Mouse (Mus musculus) liver, embryonic 13.5 days (tissue): ENCODE measurements around the gene AC170998.1. TPM values are rescaled to one million over a fixed set of nuclear protein-coding genes. Genes with fewer than 3 reads are reported as not detected.

Source experiments
- ATAC-seq: fragments of 200-750 bp; cut with Nextera tagmentation; 2 replicates; pipeline ENCODE4 v1.8.0; 2017; ENCODE audit warnings: low read depth, mild to moderate bottlenecking, moderate number of reproducible peaks, moderate library complexity
- DNase-seq: peaks from one replicate; pipeline ENCODE4 v3.0.0; 2022
- H3K27ac ChIP-seq: fragments of 300-500 bp; sonication (generic); 2 replicates; pipeline ENCODE4 v1.5.1; 2015; ENCODE audit warnings: moderate library complexity, mild to moderate bottlenecking, inconsistent platforms
- H3K27me3 ChIP-seq: fragments of 300-500 bp; sonication (generic); 2 replicates; pipeline ENCODE4 v1.6.1; 2015; ENCODE audit warnings: mild to moderate bottlenecking, inconsistent platforms
- H3K36me3 ChIP-seq: fragments of 300-500 bp; sonication (generic); 2 replicates; pipeline ENCODE4 v1.6.1; 2015; ENCODE audit warnings: mild to moderate bottlenecking, inconsistent platforms
- H3K4me1 ChIP-seq: fragments of 300-500 bp; sonication (generic); replicated peaks from 2 replicates; pipeline ENCODE4 v1.6.1; 2015; ENCODE audit warnings: inconsistent platforms
- H3K4me2 ChIP-seq: fragments of 300-500 bp; sonication (generic); 2 replicates; pipeline ENCODE4 v1.6.1; 2015; ENCODE audit warnings: inconsistent platforms, mild to moderate bottlenecking, moderate library complexity
- H3K4me3 ChIP-seq: fragments of 300-500 bp; sonication (generic); replicated peaks from 2 replicates; pipeline ENCODE4 v1.5.1; 2015; ENCODE audit warnings: mild to moderate bottlenecking, inconsistent platforms
- H3K9ac ChIP-seq: fragments of 300-500 bp; sonication (generic); 2 replicates; pipeline ENCODE4 v1.6.1; 2015; ENCODE audit warnings: mild to moderate bottlenecking, inconsistent platforms
- H3K9me3 ChIP-seq: fragments of 300-500 bp; sonication (generic); replicated peaks from 2 replicates; pipeline ENCODE4 v1.6.1; 2016; ENCODE audit warnings: inconsistent platforms
- WGBS: fragments of 180-500 bp; shearing (Covaris S2); methylation state at CpG from one replicate; pipeline ENCODE4 v1.1.7; 2015; ENCODE audit not compliant: insufficient replicate concordance; 5-methylcytosine and 5-hydroxymethylcytosine counted together
- polyA plus RNA-seq: library from polyadenylated mRNA; unstranded; fragments of >200 nt; fragmentation: Nextera tagmentation; extraction: Ambion mirVana; gene quantifications from 2 replicates; pipeline ENCODE4 v1.2.1, GENCODE M21; 2015

AC170998.1 gene
- polyA plus RNA-seq: 0.75 and 1.2 TPM in 2 replicates

DNA sequence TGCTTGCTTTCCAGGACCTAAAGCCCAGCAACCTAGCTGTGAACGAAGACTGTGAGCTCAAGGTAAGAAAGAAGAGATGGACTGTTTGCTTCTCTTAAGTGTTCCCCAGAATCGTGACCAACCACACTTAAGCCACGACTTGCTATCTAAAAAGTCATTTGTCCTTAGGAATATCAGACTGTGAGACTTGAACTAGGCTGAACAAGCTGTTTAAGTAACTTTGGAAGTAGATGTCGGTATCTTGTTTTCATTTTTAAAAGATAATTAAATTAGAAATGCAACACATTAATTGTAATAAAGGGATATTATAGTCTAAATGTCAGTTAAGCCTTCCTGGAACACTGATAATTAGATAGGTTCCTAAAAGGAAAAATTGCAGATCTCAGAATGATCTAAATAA is at the start of gene AC170998.1:
TSS of gene AC170998.1 (plus strand) at position 301 of the 400 bp plus-strand sequence.
- Histone ChIP-seq H3K4me2 (no peak within 1 kb of the TSS), H3K27ac (no peak within 1 kb of the TSS), H3K9me3 (no peaks in the 10 kb centered on the region), H3K9ac (no peak within 1 kb of the TSS), H3K27me3 (no peaks in the 10 kb centered on the region), H3K36me3 (peaks cover 97% of the 10 kb centered on the region), H3K4me3 (no peak within 1 kb of the TSS), H3K4me1 (no peaks in the 10 kb centered on the region)
- DNase-seq (no peak), ATAC-seq (no peak)
- 81% methylated on average over 4 of the region's 4 CpGs for WGBS

GRCm38 (mm10) chr17:28682311-28683084 is 43.4 kb upstream of the AC170998.1 start:
- no peak overlapping the region for H3K4me2 ChIP-seq
- no peaks in the 10 kb centered on the region for H3K36me3 ChIP-seq
- DNase-seq (no peak), ATAC-seq (peak; percentile 49)
- H3K9me3 ChIP-seq: no peaks in the 10 kb centered on the region
- H3K27me3 ChIP-seq: no peaks in the 10 kb centered on the region
- no peak overlapping the region for H3K9ac ChIP-seq
- H3K4me3 ChIP-seq: no peak overlapping the region
- H3K27ac ChIP-seq: peak overlapping the region; percentile 72
- 64% methylated on average over 13 of the region's 13 CpGs for WGBS
- H3K4me1 ChIP-seq: peaks cover 16% of the 10 kb centered on the region; the same call in 1 of the 2 replicates

GRCm38 (mm10) chr17:28683601-28684000 is 42.3 kb upstream of the AC170998.1 start:
- Histone ChIP-seq H3K4me3 (no peak overlapping the region), H3K4me1 (peaks cover 16% of the 10 kb centered on the region; the same call in 1 of the 2 replicates), H3K36me3 (no peaks in the 10 kb centered on the region), H3K9ac (no peak overlapping the region), H3K27me3 (no peaks in the 10 kb centered on the region), H3K27ac (peak overlapping the region; percentile 72; the same call in 1 of the 2 replicates), H3K4me2 (no peak overlapping the region), H3K9me3 (no peaks in the 10 kb centered on the region)
- DNase-seq (no peak), ATAC-seq (no peak)
- WGBS: 57% methylated on average over 1 of the region's 1 CpGs

DNA sequence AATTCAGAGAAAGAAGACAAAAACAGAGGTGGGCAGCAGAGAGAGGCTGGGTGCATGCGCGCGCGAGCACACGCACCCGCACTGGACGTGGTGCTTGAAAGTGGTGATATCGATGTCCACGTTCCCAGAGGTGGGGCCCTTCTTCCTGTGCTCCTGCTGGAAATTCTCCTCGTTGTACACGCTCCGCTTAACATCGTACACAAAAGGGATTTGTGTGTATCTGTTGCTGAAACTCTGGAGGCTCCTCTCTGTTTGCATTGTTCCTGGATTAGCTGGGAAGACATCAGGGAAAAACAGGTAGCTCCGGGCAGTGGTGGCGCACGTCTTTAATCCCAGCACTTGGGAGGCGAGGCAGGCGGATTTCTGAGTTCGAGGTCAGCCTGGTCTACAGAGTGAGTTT is 41.3 kb upstream of the AC170998.1 start:
- ATAC-seq: no peak
- no peak overlapping the region for H3K9ac ChIP-seq
- H3K4me3 ChIP-seq: no peak overlapping the region
- peaks cover 23% of the 10 kb centered on the region for H3K4me1 ChIP-seq
- H3K9me3 ChIP-seq: no peaks in the 10 kb centered on the region
- H3K27me3 ChIP-seq: no peaks in the 10 kb centered on the region
- no peak overlapping the region for H3K27ac ChIP-seq
- no peak for DNase-seq
- 76% methylated on average over 19 of the region's 19 CpGs for WGBS
- no peaks in the 10 kb centered on the region for H3K36me3 ChIP-seq
- H3K4me2 ChIP-seq: no peak overlapping the region

- no peak overlapping the region for H3K27ac ChIP-seq
- peaks cover 34% of the 10 kb centered on the region for H3K4me1 ChIP-seq
- DNase-seq (no peak), ATAC-seq (no peak)
- H3K4me3 ChIP-seq: no peak overlapping the region
- no peak overlapping the region for H3K4me2 ChIP-seq
- H3K36me3 ChIP-seq: no peaks in the 10 kb centered on the region
- H3K27me3 ChIP-seq: no peaks in the 10 kb centered on the region
- H3K9ac ChIP-seq: no peak overlapping the region
- H3K9me3 ChIP-seq: no peaks in the 10 kb centered on the region
- WGBS: 18% methylated on average over 4 of the region's 4 CpGs
Measured at GRCm38 (mm10) chr17:28687354-28687753, 38.5 kb upstream of the AC170998.1 start.

GRCm38 (mm10) chr17:28689586-28690283 is 36.1 kb upstream of the AC170998.1 start, which contains the start of gene Slc26a8:
TSS of gene Slc26a8 (minus strand) at chr17:28690233.
- DNase-seq (peak; percentile 39), ATAC-seq (no peak)
- 9% methylated on average over 40 of the region's 40 CpGs for WGBS
- Histone ChIP-seq H3K9ac (peak within 1 kb of the TSS; percentile 79), H3K4me2 (peak within 1 kb of the TSS; percentile 90), H3K27me3 (no peaks in the 10 kb centered on the region), H3K4me3 (peak within 1 kb of the TSS; percentile 100), H3K36me3 (0 out of 2 replicates have a peak, but pooled peaks cover 9% of the 10 kb centered on the region), H3K4me1 (peaks cover 47% of the 10 kb centered on the region), H3K27ac (peak within 1 kb of the TSS; percentile 93), H3K9me3 (no peaks in the 10 kb centered on the region)

GRCm38 (mm10) chr17:28690776-28691686 is 34.9 kb upstream of the AC170998.1 start, which contains the start of gene Mapk14:
TSS of gene Mapk14 (plus strand) at chr17:28691329.
- ATAC-seq (peak; percentile 91), DNase-seq (peak; percentile 100)
- H3K36me3 ChIP-seq: peaks cover 11% of the 10 kb centered on the region; the same call in 1 of the 2 replicates
- peak within 1 kb of the TSS; percentile 93 for H3K27ac ChIP-seq
- under 1% methylated on average over 79 of the region's 86 CpGs for WGBS
- H3K4me2 ChIP-seq: peak within 1 kb of the TSS; percentile 90
- no peaks in the 10 kb centered on the region for H3K9me3 ChIP-seq
- H3K4me3 ChIP-seq: peak within 1 kb of the TSS; percentile 100
- H3K9ac ChIP-seq: peak within 1 kb of the TSS; percentile 98
- H3K27me3 ChIP-seq: no peaks in the 10 kb centered on the region
- peaks cover 59% of the 10 kb centered on the region for H3K4me1 ChIP-seq

DNA sequence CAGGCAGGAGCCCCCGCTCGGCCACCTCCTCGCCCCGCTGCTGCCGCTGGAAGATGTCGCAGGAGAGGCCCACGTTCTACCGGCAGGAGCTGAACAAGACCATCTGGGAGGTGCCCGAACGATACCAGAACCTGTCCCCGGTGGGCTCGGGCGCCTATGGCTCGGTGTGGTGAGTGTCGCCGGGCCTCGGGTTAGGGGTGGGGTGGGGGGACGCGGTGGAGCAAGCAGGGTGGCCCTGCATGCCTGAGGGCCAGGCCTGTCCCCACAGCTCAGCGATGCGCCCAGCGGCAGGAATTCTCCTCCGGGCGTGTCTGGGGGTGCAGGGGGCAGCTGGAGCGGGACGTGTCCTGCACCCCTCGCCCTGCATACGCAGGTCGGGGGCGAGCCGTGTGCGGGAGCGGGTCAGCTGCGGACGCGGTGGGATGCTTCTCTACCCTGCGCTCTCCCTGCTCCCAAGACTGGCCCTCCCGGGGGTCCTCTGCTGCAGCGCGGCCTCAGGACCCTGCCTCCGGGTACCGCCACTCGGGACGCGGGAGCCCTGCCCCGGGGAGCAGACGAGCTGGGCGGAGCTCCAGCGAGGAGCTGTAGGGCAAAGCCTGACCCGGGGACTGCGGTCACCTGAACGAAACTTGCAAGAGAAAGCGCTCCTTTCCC is 34.1 kb upstream of the AC170998.1 start:
- peak overlapping the region; percentile 82 for H3K4me2 ChIP-seq
- WGBS: under 1% methylated on average over 53 of the region's 53 CpGs
- peak overlapping the region; percentile 100 for H3K4me3 ChIP-seq
- H3K27ac ChIP-seq: peak overlapping the region; percentile 93
- H3K9me3 ChIP-seq: no peaks in the 10 kb centered on the region
- H3K36me3 ChIP-seq: peaks cover 13% of the 10 kb centered on the region; the same call in 1 of the 2 replicates
- H3K27me3 ChIP-seq: no peaks in the 10 kb centered on the region
- DNase-seq (peak; percentile 66), ATAC-seq (peak; percentile 53)
- peaks cover 65% of the 10 kb centered on the region for H3K4me1 ChIP-seq
- H3K9ac ChIP-seq: peak overlapping the region; percentile 98

GRCm38 (mm10) chr17:28692341-28692710 is 33.6 kb upstream of the AC170998.1 start:
- ATAC-seq (0 out of 2 replicates have a peak, but pooled peaks have one; percentile 21), DNase-seq (peak; percentile 61)
- under 1% methylated on average over 18 of the region's 18 CpGs for WGBS
- Histone ChIP-seq H3K27me3 (no peaks in the 10 kb centered on the region), H3K36me3 (peaks cover 13% of the 10 kb centered on the region; the same call in 1 of the 2 replicates), H3K9ac (peak overlapping the region; percentile 98), H3K4me2 (peak overlapping the region; percentile 82), H3K4me1 (peaks cover 65% of the 10 kb centered on the region), H3K4me3 (peak overlapping the region; percentile 100), H3K9me3 (no peaks in the 10 kb centered on the region), H3K27ac (peak overlapping the region; percentile 93)

GRCm38 (mm10) chr17:28693086-28693485 is 32.8 kb upstream of the AC170998.1 start:
- Histone ChIP-seq H3K9me3 (no peaks in the 10 kb centered on the region), H3K9ac (peak overlapping the region; percentile 98), H3K4me3 (peak overlapping the region; percentile 100), H3K4me2 (peak overlapping the region; percentile 82), H3K27me3 (no peaks in the 10 kb centered on the region), H3K27ac (peak overlapping the region; percentile 93), H3K4me1 (peaks cover 71% of the 10 kb centered on the region), H3K36me3 (peaks cover 13% of the 10 kb centered on the region; the same call in 1 of the 2 replicates)
- DNase-seq: no peak
- WGBS: 12% methylated on average over 3 of the region's 3 CpGs
- ATAC-seq: no peak
